Mouse (Mus musculus): Measurements from ENCODE around the gene Sptan1.

Gene Sptan1

GRCm38 (mm10) chr2:30062249-30063093, 97.1 kb downstream of the Sptan1 start:
- DNase-seq, result peak; percentile 70

GRCm38 (mm10) chr2:30063235-30063634, 97.9 kb downstream of the Sptan1 start:
- no peak for DNase-seq

- DNase-seq, result no peak
Measured at GRCm38 (mm10) chr2:30063791-30064190, 98.4 kb downstream of the Sptan1 start.

GRCm38 (mm10) chr2:30064298-30064697, 98.9 kb downstream of the Sptan1 start:
- DNase-seq, result no peak

- DNase-seq, result peak; percentile 96
Measured at GRCm38 (mm10) chr2:30066046-30066901, 100.9 kb downstream of the Sptan1 start.

- peak; percentile 39 for DNase-seq
Measured at GRCm38 (mm10) chr2:30067031-30067888, 101.9 kb downstream of the Sptan1 start.

GRCm38 (mm10) chr2:30067962-30068361, 102.6 kb downstream of the Sptan1 start:
- no peak for DNase-seq

- DNase-seq, result no peak
Measured at GRCm38 (mm10) chr2:30072875-30073274, 107.5 kb downstream of the Sptan1 start.

GRCm38 (mm10) chr2:30073285-30073684, 107.9 kb downstream of the Sptan1 start:
- DNase-seq, result no peak

GRCm38 (mm10) chr2:30075625-30076024, 110.3 kb downstream of the Sptan1 start:
- no peak for DNase-seq

GRCm38 (mm10) chr2:30076439-30076838, 111.1 kb downstream of the Sptan1 start:
- no peak for DNase-seq

- DNase-seq, result no peak
Measured at GRCm38 (mm10) chr2:30076959-30077358, 111.6 kb downstream of the Sptan1 start.

- peak; percentile 88 for DNase-seq
Measured at GRCm38 (mm10) chr2:30077502-30078348, 112.4 kb downstream of the Sptan1 start, which contains the start of gene Pkn3. Pkn3 (plus strand) TSS chr2:30077684.

- peak; percentile 69 for DNase-seq
Measured at GRCm38 (mm10) chr2:30078349-30078712, 113.0 kb downstream of the Sptan1 start.

- DNase-seq, result no peak
Measured at GRCm38 (mm10) chr2:30078760-30079159, 113.4 kb downstream of the Sptan1 start.

- no peak for DNase-seq
Measured at GRCm38 (mm10) chr2:30080181-30080800, 114.9 kb downstream of the Sptan1 start.
